Mouse (Mus musculus) mouse embryonic stem cell (cell line): ENCODE measurements around the gene Zfp385c.

ENCODE experiments used
- in situ Hi-C, 2 experiments: fragments of 300-500 bp; cut with MboI; formaldehyde crosslinking; loops; 1 replicate in 1 of 2; 3 replicates in 1 of 2; pipeline ENCODE4 v1.14.3; 2019 to 2020; ENCODE audit warnings: low sequenced_read_pairs in 2 of 2, low pct_unique_long_range_greater_than_20kb in 1 of 2, mixed read lengths in 1 of 2; ENCODE audit not compliant: unreplicated experiment in 1 of 2

Gene Zfp385c

GRCm38 (mm10) chr11:100651748-100652147, 40.5 kb downstream of the Zfp385c start:
- in situ Hi-C loops, result no loop called here

GRCm38 (mm10) chr11:100651205-100651604, 41.0 kb downstream of the Zfp385c start:
- in situ Hi-C loops, result no loop called here

GRCm38 (mm10) chr11:100648405-100648804, 43.9 kb downstream of the Zfp385c start:
- in situ Hi-C loops, result no loop called here

- in situ Hi-C loops, result no loop called here
Observed at GRCm38 (mm10) chr11:100646265-100646664, 46.0 kb downstream of the Zfp385c start.

GRCm38 (mm10) chr11:100643612-100644575, 48.4 kb downstream of the Zfp385c start:
- in situ Hi-C loops, result no loop called here

GRCm38 (mm10) chr11:100640159-100640906, 51.9 kb downstream of the Zfp385c start:
- in situ Hi-C loops, result no loop called here

GRCm38 (mm10) chr11:100634530-100634929, 57.7 kb downstream of the Zfp385c start:
- in situ Hi-C loops, result no loop called here

- in situ Hi-C loops, result loop anchor here (5.0 kb wide), 1 partner anchor 68 kb away; no protein-coding TSS in a partner anchor
Observed at GRCm38 (mm10) chr11:100628862-100629352, 63.3 kb downstream of the Zfp385c start.

- in situ Hi-C loops, result loop anchor here (5.0 kb wide), 1 partner anchor 69 kb away; no protein-coding TSS in a partner anchor
Observed at GRCm38 (mm10) chr11:100628056-100628455, 64.2 kb downstream of the Zfp385c start.

- in situ Hi-C loops, result loop anchor here (5.0 kb wide), 1 partner anchor 71 kb away; no protein-coding TSS in a partner anchor
Observed at GRCm38 (mm10) chr11:100626701-100627195, 65.5 kb downstream of the Zfp385c start.

- in situ Hi-C loops, result loop anchor here (5.0 kb wide), 1 partner anchor 71 kb away; no protein-coding TSS in a partner anchor
Observed at GRCm38 (mm10) chr11:100625754-100626700, 66.2 kb downstream of the Zfp385c start.

- in situ Hi-C loops, result no loop called here
Observed at GRCm38 (mm10) chr11:100623867-100624266, 68.4 kb downstream of the Zfp385c start.

GRCm38 (mm10) chr11:100622714-100623113, 69.5 kb downstream of the Zfp385c start:
- in situ Hi-C loops, result no loop called here

- in situ Hi-C loops, result no loop called here
Observed at GRCm38 (mm10) chr11:100619982-100620381, 72.3 kb downstream of the Zfp385c start, which contains the start of gene Dnajc7. Gene Dnajc7 (minus strand): TSS chr11:100620168.

GRCm38 (mm10) chr11:100619485-100619975, 72.7 kb downstream of the Zfp385c start:
- in situ Hi-C loops, result no loop called here

- in situ Hi-C loops, result no loop called here
Observed at GRCm38 (mm10) chr11:100618761-100619484, 73.3 kb downstream of the Zfp385c start, which contains the start of gene Nkiras2. Gene Nkiras2 (plus strand): TSS chr11:100619244.

GRCm38 (mm10) chr11:100617480-100617879, 74.8 kb downstream of the Zfp385c start:
- in situ Hi-C loops, result no loop called here
